Mouse (Mus musculus) bone marrow macrophage, adult 2 months (primary cell): ENCODE measurements around the gene Otoa.

Experiments
- CTCF ChIP-seq: IDR thresholded peaks from 2 replicates; pipeline ENCODE4 v1.5.1; 2012; ENCODE audit warnings: low read depth, mild to moderate bottlenecking, low read length, moderate library complexity
- POLR2A ChIP-seq: IDR thresholded peaks from 2 replicates; pipeline ENCODE4 v1.6.1; 2012; ENCODE audit warnings: mild to moderate bottlenecking, low read depth, low read length, borderline replicate concordance

GRCm38 (mm10) chr7:121085500-121085899 is 4.0 kb downstream of the Otoa start:
- no peak for TF ChIP-seq CTCF
- no peak for TF ChIP-seq POLR2A
